Mouse (Mus musculus): ENCODE measurements around the gene Colgalt2. TPM values are rescaled to one million over a fixed set of nuclear protein-coding genes. Genes with fewer than 3 reads are reported as not detected.

Gene Colgalt2
- polyA plus RNA-seq, 1 experiment: 7.5 TPM

DNA sequence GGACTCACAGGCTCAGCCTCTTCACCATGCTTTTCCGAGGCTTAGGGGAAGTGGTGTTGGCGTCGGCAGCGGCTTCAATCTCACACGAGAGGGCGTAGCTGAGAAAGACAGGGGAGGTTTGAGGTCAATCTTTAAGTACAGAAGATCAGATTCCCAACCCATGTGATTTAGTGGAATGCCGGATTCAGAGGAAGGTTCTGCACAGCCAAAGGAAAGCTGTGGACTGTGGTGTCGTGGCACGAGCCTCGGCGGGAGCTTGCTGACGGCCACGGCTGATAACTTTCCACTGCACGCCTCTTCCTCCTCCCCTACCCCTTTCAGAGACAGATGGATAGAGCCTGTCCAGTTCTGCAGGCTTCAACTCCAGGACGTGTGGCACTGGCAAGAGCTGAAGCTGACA, 131.9 kb downstream of the Colgalt2 start:
- peaks cover 10% of the 10 kb centered on the region for H3K36me3 ChIP-seq (ENCODE audit: control insufficient read depth, insufficient read depth, low read length)
- WGBS: 34% methylated on average over 15 of the region's 15 CpGs
- no peaks in the 10 kb centered on the region for H3K27me3 ChIP-seq (replicated peaks; ENCODE audit: control insufficient read depth, insufficient read depth, low read length)
- no peak for TF ChIP-seq POLR2A (IDR thresholded peaks at IDR 0.05; ENCODE audit: low read depth, low read length)
- TF ChIP-seq CTCF (conservative IDR thresholded peaks at IDR 0.05; ENCODE audit: insufficient read depth, insufficient read length, low read depth, low read length): peak; percentile 35; the same call in 1 of the 2 replicates
- peak; percentile 58 for DNase-seq
- H3K4me3 ChIP-seq (ENCODE audit: insufficient read depth, low read depth, low read length): no peak overlapping the region
- no peak overlapping the region for H3K27ac ChIP-seq (ENCODE audit: insufficient read depth, low read depth, low read length)
- H3K4me1 ChIP-seq (ENCODE audit: control insufficient read depth, insufficient read depth, low read length): peaks cover 8% of the 10 kb centered on the region; the same call in 1 of the 2 replicates

DNA sequence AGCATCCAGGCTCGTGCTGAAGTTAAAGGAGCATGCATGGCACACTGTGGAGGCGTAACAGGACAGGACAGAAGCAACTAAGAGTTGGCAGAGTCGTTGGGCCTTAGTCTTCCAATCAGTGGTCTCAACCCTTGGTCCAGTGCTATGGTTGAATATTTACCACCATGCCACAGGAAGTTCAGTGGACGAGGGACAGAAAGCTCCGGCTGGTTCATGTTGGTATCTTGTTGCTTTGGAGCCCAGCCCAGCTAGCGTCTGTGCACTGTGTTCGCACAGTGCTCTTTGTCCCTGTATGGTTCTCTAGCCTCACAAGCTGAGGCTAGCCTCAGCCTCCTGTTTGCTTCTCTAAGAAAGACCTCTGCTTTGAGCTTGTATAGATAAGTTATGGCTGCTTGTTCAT, 134.9 kb downstream of the Colgalt2 start:
- TF ChIP-seq POLR2A (IDR thresholded peaks at IDR 0.05; ENCODE audit: low read depth, low read length) (no peak), CTCF (conservative IDR thresholded peaks at IDR 0.05; ENCODE audit: insufficient read depth, insufficient read length, low read depth, low read length) (no peak)
- Histone ChIP-seq H3K27me3 (replicated peaks; ENCODE audit: control insufficient read depth, insufficient read depth, low read length) (no peaks in the 10 kb centered on the region), H3K36me3 (ENCODE audit: control insufficient read depth, insufficient read depth, low read length) (peaks cover 11% of the 10 kb centered on the region; the same call in 1 of the 2 replicates), H3K4me3 (ENCODE audit: insufficient read depth, low read depth, low read length) (no peak overlapping the region), H3K4me1 (ENCODE audit: control insufficient read depth, insufficient read depth, low read length) (peaks cover 13% of the 10 kb centered on the region; the same call in 1 of the 2 replicates), H3K27ac (ENCODE audit: insufficient read depth, low read depth, low read length) (peak overlapping the region; percentile 39; the same call in 1 of the 2 replicates)
- peak; percentile 85 for DNase-seq
- WGBS: 42% methylated on average over 7 of the region's 7 CpGs

DNA sequence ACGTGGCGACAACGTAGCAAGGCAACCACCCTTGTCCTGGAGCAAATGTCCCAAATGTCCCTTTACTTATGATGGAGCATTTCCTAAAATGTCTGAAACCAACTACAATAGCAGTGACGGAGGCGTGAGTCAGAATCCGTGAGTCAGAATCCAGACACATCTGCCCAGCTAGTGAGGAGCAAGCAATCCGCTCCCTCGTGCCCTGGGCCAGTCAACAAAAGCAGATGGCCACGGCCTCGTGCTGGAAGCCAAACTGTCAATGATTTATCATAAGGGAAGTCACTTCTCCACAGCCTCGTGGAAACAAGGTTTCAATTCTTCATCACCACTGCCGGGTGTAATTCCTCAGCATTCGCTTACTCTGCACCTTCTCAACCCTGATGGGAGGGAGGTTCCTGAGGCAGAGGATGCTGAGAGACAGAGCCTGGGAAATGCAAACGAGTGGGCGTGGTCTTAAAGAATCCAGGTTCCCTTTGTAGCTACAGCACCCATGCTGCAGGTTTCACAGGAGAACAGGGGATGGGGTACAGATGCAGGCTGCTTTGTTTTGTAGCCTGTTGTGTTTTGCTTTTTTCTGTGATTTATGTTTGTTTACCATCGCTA, 136.9 kb downstream of the Colgalt2 start:
- 39% methylated on average over 16 of the region's 16 CpGs for WGBS
- Histone ChIP-seq H3K4me1 (ENCODE audit: control insufficient read depth, insufficient read depth, low read length) (peaks cover 20% of the 10 kb centered on the region; the same call in 1 of the 2 replicates), H3K4me3 (ENCODE audit: insufficient read depth, low read depth, low read length) (no peak overlapping the region), H3K27ac (ENCODE audit: insufficient read depth, low read depth, low read length) (peak overlapping the region; percentile 5; the same call in 1 of the 2 replicates), H3K27me3 (replicated peaks; ENCODE audit: control insufficient read depth, insufficient read depth, low read length) (no peaks in the 10 kb centered on the region), H3K36me3 (ENCODE audit: control insufficient read depth, insufficient read depth, low read length) (peaks cover 13% of the 10 kb centered on the region)
- no peak for TF ChIP-seq POLR2A (IDR thresholded peaks at IDR 0.05; ENCODE audit: low read depth, low read length)
- TF ChIP-seq CTCF (conservative IDR thresholded peaks at IDR 0.05; ENCODE audit: insufficient read depth, insufficient read length, low read depth, low read length): no peak
- peak; percentile 73 for DNase-seq

DNA sequence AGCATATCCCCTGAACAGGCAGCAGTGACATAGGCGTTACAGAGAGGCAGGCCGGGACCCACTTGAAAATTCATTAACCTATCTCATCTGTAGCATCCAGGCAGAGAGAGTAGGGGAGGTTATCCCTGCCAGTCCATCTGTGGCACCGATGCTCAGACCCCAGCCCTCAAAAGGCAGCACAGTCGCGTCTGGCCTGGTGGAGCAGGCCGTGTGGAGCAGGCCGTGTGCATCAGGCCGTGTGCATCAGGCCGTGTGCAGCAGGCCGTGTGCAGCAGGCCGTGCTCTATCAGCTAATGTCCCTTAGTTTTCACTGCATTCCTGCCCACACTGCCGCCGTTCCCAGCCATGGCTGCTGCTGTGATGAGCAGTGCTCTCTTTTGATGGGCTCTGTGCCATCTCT, 137.6 kb downstream of the Colgalt2 start:
- TF ChIP-seq POLR2A (IDR thresholded peaks at IDR 0.05; ENCODE audit: low read depth, low read length): no peak
- TF ChIP-seq CTCF (conservative IDR thresholded peaks at IDR 0.05; ENCODE audit: insufficient read depth, insufficient read length, low read depth, low read length): no peak
- Histone ChIP-seq H3K27me3 (replicated peaks; ENCODE audit: control insufficient read depth, insufficient read depth, low read length) (no peaks in the 10 kb centered on the region), H3K36me3 (ENCODE audit: control insufficient read depth, insufficient read depth, low read length) (peaks cover 13% of the 10 kb centered on the region), H3K4me1 (ENCODE audit: control insufficient read depth, insufficient read depth, low read length) (peaks cover 20% of the 10 kb centered on the region; the same call in 1 of the 2 replicates), H3K27ac (ENCODE audit: insufficient read depth, low read depth, low read length) (no peak overlapping the region), H3K4me3 (ENCODE audit: insufficient read depth, low read depth, low read length) (no peak overlapping the region)
- WGBS: 60% methylated on average over 13 of the region's 13 CpGs
- DNase-seq: no peak

DNA sequence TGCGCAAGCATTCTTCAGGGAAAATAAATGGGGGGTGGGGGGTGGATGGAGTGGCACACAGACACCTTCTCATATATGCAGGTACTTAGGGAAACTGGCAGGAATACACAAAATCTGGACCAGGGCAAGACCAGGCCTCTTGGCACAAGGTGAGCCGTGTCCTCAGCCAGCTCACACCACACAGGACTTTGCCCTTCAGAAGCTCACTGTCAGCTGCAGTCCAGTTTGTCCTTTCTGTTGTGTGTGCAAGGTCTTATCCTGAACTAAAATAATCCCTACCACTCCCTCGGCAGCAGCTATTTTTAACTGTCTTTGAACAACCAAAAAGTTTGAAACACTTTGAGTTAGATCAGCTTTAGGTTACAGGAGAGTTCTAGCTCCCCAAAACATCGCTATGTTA, 139.2 kb downstream of the Colgalt2 start:
- no peaks in the 10 kb centered on the region for H3K27me3 ChIP-seq (replicated peaks; ENCODE audit: control insufficient read depth, insufficient read depth, low read length)
- peaks cover 14% of the 10 kb centered on the region for H3K36me3 ChIP-seq (ENCODE audit: control insufficient read depth, insufficient read depth, low read length)
- WGBS: 63% methylated on average over 4 of the region's 4 CpGs
- no peak overlapping the region for H3K4me3 ChIP-seq (ENCODE audit: insufficient read depth, low read depth, low read length)
- TF ChIP-seq POLR2A (IDR thresholded peaks at IDR 0.05; ENCODE audit: low read depth, low read length) (no peak), CTCF (conservative IDR thresholded peaks at IDR 0.05; ENCODE audit: insufficient read depth, insufficient read length, low read depth, low read length) (no peak)
- peak; percentile 89 for DNase-seq
- peaks cover 20% of the 10 kb centered on the region; the same call in 1 of the 2 replicates for H3K4me1 ChIP-seq (ENCODE audit: control insufficient read depth, insufficient read depth, low read length)
- no peak overlapping the region for H3K27ac ChIP-seq (ENCODE audit: insufficient read depth, low read depth, low read length)

DNA sequence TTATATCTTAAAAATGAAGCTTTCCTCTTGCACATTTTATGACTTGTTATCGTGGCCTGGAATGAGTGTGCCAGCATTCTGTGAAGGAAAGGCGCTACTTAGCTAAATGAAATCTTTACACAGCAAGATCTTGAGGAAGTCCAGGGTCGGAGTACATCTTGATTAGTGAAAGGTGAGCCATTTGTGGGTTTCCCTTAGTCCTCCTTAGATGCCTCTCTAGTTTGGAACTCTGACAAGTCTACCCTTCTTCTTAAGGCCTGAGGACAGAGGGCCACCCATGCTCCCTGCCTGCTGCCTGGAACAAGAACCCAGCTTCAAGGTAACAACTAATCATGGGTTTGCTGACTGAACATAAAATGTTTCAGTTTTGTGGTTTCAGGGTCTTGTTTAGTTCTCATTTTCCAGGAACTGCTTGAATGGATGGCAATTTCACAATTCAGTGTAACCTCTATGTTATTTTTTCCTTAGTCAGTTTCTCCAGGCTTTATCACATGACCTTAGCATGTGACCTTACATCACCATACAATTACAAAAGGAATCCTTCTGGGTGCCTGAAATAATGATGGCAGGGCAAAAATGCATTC, 140.8 kb downstream of the Colgalt2 start:
- DNase-seq: peak; percentile 34
- TF ChIP-seq POLR2A (IDR thresholded peaks at IDR 0.05; ENCODE audit: low read depth, low read length): no peak
- TF ChIP-seq CTCF (conservative IDR thresholded peaks at IDR 0.05; ENCODE audit: insufficient read depth, insufficient read length, low read depth, low read length): no peak
- H3K36me3 ChIP-seq (ENCODE audit: control insufficient read depth, insufficient read depth, low read length): peaks cover 17% of the 10 kb centered on the region

DNA sequence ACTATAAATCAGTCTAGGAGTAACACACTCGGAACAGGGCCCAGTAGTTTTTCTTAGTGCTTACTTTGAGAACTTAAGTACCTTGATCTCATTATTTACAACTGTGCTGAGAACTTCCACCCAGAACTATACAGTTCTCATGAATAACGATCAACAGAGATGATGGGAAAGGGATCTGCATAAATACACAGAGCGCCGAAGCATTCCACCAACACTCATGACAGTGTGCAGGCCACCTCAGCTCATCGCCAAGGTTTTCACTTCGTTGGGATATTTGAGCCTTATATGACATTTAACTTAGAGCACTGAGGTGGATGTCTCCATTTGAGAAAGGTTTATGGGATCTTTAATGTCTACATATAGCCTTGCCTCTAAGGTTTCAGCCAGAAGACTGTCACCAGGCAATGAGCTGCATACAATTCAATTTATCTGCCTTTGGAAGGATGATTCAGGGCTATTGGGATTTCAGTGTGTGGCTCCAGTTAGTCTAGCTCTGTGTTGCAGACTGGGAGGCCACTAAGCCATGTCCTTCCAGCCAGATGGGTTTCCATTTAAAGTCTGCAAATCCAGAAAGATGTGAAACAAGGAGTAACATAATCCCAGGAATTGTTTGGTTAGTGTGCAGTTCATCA, 143.2 kb downstream of the Colgalt2 start:
- peaks cover 20% of the 10 kb centered on the region for H3K36me3 ChIP-seq (ENCODE audit: control insufficient read depth, insufficient read depth, low read length)
- H3K27ac ChIP-seq (ENCODE audit: insufficient read depth, low read depth, low read length): no peak overlapping the region
- WGBS: 61% methylated on average over 6 of the region's 6 CpGs
- no peak for DNase-seq
- no peak for TF ChIP-seq POLR2A (IDR thresholded peaks at IDR 0.05; ENCODE audit: low read depth, low read length)
- TF ChIP-seq CTCF (conservative IDR thresholded peaks at IDR 0.05; ENCODE audit: insufficient read depth, insufficient read length, low read depth, low read length): no peak
- peaks cover 10% of the 10 kb centered on the region; the same call in 1 of the 2 replicates for H3K4me1 ChIP-seq (ENCODE audit: control insufficient read depth, insufficient read depth, low read length)
- H3K27me3 ChIP-seq (replicated peaks; ENCODE audit: control insufficient read depth, insufficient read depth, low read length): no peaks in the 10 kb centered on the region
- no peak overlapping the region for H3K4me3 ChIP-seq (ENCODE audit: insufficient read depth, low read depth, low read length)

More for the DNA sequence above, 140.8 kb downstream of the Colgalt2 start:
- 50% methylated on average over 3 of the region's 3 CpGs for WGBS
- H3K4me3 ChIP-seq (ENCODE audit: insufficient read depth, low read depth, low read length): no peak overlapping the region
- H3K4me1 ChIP-seq (ENCODE audit: control insufficient read depth, insufficient read depth, low read length): peaks cover 17% of the 10 kb centered on the region; the same call in 1 of the 2 replicates
- no peak overlapping the region for H3K27ac ChIP-seq (ENCODE audit: insufficient read depth, low read depth, low read length)
- no peaks in the 10 kb centered on the region for H3K27me3 ChIP-seq (replicated peaks; ENCODE audit: control insufficient read depth, insufficient read depth, low read length)
